Mouse (Mus musculus) E14TG2a.4 (cell line): ENCODE results near the gene Pck2.

Experiments
- CTCF ChIP-seq: conservative IDR thresholded peaks from 2 replicates; pipeline ENCODE4 v1.5.1; 2014; ENCODE audit warnings: low read length
- NANOG ChIP-seq: IDR thresholded peaks from 2 replicates; pipeline ENCODE4 v1.6.1; 2014; ENCODE audit warnings: borderline replicate concordance, low read length, mixed read lengths
- POU5F1 ChIP-seq: IDR thresholded peaks from 2 replicates; pipeline ENCODE4 v1.6.1; 2014; ENCODE audit warnings: low read length, borderline replicate concordance

- TF ChIP-seq CTCF (no peak), POU5F1 (no peak), NANOG (no peak)
Measured at GRCm38 (mm10) chr14:55515846-55516245, 24.2 kb upstream of the Pck2 start.
